Mouse (Mus musculus) kidney, postnatal 0 days (tissue): ENCODE data around the gene Pramel5. TPM values are rescaled to one million over a fixed set of nuclear protein-coding genes. Genes with fewer than 3 reads are reported as not detected.
"Not testable (repeated sequence)": the region's sequence is repeated elsewhere in the genome, so short reads cannot be mapped to it uniquely, and the experiment has no call there.

Experiments
- ATAC-seq: fragments of 200-750 bp; cut with Nextera tagmentation; replicated peaks from 2 replicates; pipeline ENCODE4 v1.8.0; 2017; ENCODE audit warnings: low read depth, moderate number of reproducible peaks, moderate TSS enrichment, moderate library complexity; ENCODE audit not compliant: low FRiP score
- DNase-seq: peaks from one replicate; pipeline ENCODE4 v3.0.0-alpha.2; 2016; ENCODE audit warnings: low spot score
- H3K27ac ChIP-seq: fragments of 300-500 bp; sonication (generic); 2 replicates; pipeline ENCODE4 v1.5.1; 2014; ENCODE audit warnings: mild to moderate bottlenecking
- H3K27me3 ChIP-seq: fragments of 300-500 bp; sonication (generic); 2 replicates; pipeline ENCODE4 v1.6.1; 2014; ENCODE audit warnings: low read length, mixed read lengths; ENCODE audit not compliant: insufficient read depth
- H3K36me3 ChIP-seq: fragments of 300-500 bp; sonication (generic); 2 replicates; pipeline ENCODE4 v1.6.1; 2014; ENCODE audit warnings: low read length, mixed read lengths; ENCODE audit not compliant: insufficient read depth
- H3K4me1 ChIP-seq: fragments of 300-500 bp; sonication (generic); replicated peaks from 2 replicates; pipeline ENCODE4 v1.6.1; 2014; ENCODE audit warnings: antibody characterized with exemption, low read length, mixed read lengths; ENCODE audit not compliant: insufficient read depth
- H3K4me2 ChIP-seq: fragments of 300-500 bp; sonication (generic); 2 replicates; pipeline ENCODE4 v1.6.1; 2014; ENCODE audit warnings: mild to moderate bottlenecking, low read length, moderate library complexity, mixed read lengths
- H3K4me3 ChIP-seq: fragments of 300-500 bp; sonication (generic); replicated peaks from 2 replicates; pipeline ENCODE4 v1.5.1; 2014; ENCODE audit warnings: low read depth, low read length
- H3K9ac ChIP-seq: fragments of 300-500 bp; sonication (generic); 2 replicates; pipeline ENCODE4 v1.6.1; 2014; ENCODE audit warnings: low read depth, low read length
- H3K9me3 ChIP-seq: fragments of 300-500 bp; sonication (generic); replicated peaks from 2 replicates; pipeline ENCODE4 v1.6.1; 2016; ENCODE audit warnings: low read length, inconsistent platforms, mixed read lengths
- CTCF ChIP-seq: IDR thresholded peaks from 2 replicates; pipeline ENCODE4 v1.5.1; 2016; ENCODE audit warnings: antibody characterized with exemption, low read depth, mild to moderate bottlenecking, moderate library complexity
- WGBS: fragments of 180-500 bp; shearing (Covaris S2); extraction: QIAGEN DNeasy Blood & Tissue Kit; methylation state at CpG from one replicate; pipeline ENCODE4 v1.1.7; 2014; 5-methylcytosine and 5-hydroxymethylcytosine counted together
- polyA plus RNA-seq: library from polyadenylated mRNA; unstranded; fragments of >200 nt; fragmentation: Nextera tagmentation; extraction: Ambion mirVana; gene quantifications from 2 replicates; pipeline ENCODE4 v1.2.1, GENCODE M21; 2015

The Pramel5 gene
- not detected in 2 replicates for polyA plus RNA-seq

DNA sequence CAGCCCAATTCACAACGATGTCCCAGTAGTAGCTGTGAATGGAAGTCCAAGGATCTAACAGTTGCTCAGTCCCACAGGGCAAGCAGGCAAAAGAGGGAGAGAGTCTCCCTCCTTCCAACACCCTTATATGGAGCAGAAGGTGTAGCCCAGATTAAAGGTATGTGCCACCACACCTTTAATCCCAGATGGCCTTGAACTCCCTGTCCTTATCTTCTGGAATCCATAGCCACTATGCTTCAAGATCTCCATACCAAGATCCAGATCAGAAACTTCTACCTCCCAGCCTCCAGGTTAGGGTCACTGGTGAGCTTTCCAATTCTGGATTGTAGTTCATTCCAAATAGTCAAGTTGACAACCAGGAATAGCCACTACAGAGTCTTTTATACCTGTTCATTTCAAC is at the start of gene Pramel5:
Pramel5 (minus strand) TSS at position 101 of the 400 bp plus-strand sequence.
- H3K4me3 ChIP-seq, H3K27me3 ChIP-seq, H3K9me3 ChIP-seq, H3K4me1 ChIP-seq, H3K4me2 ChIP-seq, ATAC-seq, H3K27ac ChIP-seq, H3K9ac ChIP-seq, H3K36me3 ChIP-seq, DNase-seq: not testable (repeated sequence)
- 74% methylated on average over 1 of the region's 1 CpGs for WGBS

DNA sequence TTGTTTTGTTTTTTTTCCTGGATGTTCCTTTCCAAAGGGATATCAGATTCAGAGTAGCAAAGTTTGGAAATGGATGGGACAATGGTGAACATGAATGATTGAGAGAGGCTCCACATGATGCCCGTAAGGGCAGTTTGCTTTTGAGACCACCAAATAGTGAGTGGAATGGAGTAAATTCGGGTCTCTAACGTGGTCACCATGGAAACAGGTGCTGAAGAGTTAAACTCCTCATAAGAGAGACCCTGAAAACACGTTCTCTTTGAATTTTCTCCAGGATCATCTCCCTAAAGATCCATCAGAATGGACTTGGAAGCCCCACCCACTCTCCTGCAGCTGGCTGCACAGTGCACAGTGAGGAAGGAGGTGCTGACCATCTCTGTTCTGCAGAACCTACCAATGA is 49.7 kb upstream of the Pramel5 start, which contains the start of gene Gm13128:
Gm13128 (plus strand) TSS at position 301 of the 400 bp plus-strand sequence.
- not testable (repeated sequence) for H3K9me3 ChIP-seq, H3K27me3 ChIP-seq, H3K27ac ChIP-seq, ATAC-seq, H3K4me1 ChIP-seq, H3K4me3 ChIP-seq, H3K36me3 ChIP-seq, H3K9ac ChIP-seq, DNase-seq, H3K4me2 ChIP-seq
- 63% methylated on average over 4 of the region's 4 CpGs for WGBS

DNA sequence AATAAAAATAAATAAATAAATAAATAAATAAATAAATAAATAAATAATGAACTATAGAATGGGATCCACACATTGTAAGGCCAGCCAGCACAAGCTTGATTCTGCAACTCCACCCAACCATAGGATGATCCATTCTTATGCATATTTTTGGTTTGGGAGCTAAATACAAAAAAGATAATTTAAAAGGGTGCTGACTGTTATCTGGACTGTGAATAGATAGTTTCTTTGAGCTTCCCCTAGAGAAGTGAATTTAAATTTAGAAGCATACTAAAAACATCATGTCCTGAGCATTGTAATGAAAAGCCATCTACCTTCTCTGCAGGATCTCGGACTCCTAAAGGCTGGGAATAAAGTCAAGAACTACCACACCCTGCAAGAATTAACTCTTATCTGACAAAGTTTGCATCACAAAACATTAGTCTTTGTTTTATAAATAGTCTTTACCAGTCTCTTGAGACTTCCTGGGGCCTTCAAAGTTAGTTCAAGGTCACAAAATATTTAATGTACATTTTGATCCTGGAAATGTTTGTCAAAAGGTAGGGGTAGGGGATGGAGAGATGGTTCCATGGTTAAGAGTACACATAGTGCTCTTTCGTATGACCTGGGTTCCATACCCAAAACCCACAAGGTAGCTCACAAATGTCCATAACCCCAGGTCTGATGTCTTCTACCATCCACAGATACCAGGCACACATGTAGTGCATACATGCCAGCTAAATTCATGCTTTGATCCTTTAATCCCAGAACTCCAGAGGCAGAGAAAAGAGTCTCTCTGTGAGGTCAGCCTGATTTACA is 32.6 kb upstream of the Pramel5 start:
- 68% methylated on average over 2 of the region's 2 CpGs for WGBS
- H3K4me3 ChIP-seq, DNase-seq, H3K27ac ChIP-seq, H3K36me3 ChIP-seq, H3K4me2 ChIP-seq, ATAC-seq, H3K27me3 ChIP-seq, H3K9ac ChIP-seq, H3K4me1 ChIP-seq, H3K9me3 ChIP-seq: not testable (repeated sequence)

DNA sequence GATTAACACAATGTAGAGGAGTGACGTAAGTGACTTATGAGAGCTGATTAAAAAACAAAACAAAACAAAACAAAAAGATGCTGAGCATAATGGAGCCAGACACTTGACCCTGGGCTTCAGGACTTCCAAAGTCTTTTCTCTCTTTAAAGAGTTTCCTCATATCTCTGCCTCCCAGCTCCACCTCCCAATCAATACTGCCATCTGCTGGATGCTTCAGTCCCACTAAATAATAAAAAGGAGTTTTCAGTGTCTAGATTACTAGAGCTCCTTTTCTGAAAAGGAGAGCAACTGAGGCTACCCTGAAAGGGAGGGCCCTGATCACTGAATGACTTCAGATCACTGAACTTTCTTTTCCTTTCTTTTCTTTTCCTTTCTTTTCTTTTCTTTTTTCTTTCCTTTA is 19.1 kb upstream of the Pramel5 start:
- ATAC-seq, H3K4me1 ChIP-seq, H3K9ac ChIP-seq, DNase-seq, H3K4me3 ChIP-seq, H3K36me3 ChIP-seq, H3K9me3 ChIP-seq, H3K27ac ChIP-seq, H3K27me3 ChIP-seq, H3K4me2 ChIP-seq: not testable (repeated sequence)
- WGBS: 48% methylated on average over 1 of the region's 1 CpGs
- peak; percentile 28; the same call in 1 of the 2 replicates for TF ChIP-seq CTCF

DNA sequence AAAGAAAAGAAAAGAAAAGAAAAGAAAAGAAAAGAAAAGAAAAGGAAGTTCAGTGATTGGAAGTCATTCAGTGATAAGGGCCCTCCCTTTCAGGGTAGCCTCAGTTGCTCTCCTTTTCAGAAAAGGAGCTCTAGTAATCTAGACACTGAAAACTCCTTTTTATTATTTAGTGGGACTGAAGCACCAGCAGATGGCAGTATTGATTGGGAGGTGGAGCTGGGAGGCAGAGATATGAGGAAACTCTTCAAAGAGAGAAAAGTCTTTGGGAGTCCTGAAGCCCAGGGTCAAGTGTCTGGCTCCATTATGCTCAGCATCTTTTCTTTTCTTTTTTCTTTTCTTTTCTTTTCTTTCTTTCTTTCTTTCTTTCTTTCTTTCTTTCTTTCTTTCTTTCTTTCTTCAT is 25.5 kb downstream of the Pramel5 start:
- H3K9me3 ChIP-seq, H3K36me3 ChIP-seq, H3K4me3 ChIP-seq, H3K4me1 ChIP-seq, H3K9ac ChIP-seq, H3K4me2 ChIP-seq, ATAC-seq, H3K27ac ChIP-seq, H3K27me3 ChIP-seq: not testable (repeated sequence)
- TF ChIP-seq CTCF: peak; percentile 32; the same call in 1 of the 2 replicates
- DNase-seq: peak; percentile 1

Other genes starting within 250 kb of the Pramel5 start
- not detected in 2 replicates for gene Pramel4, start 221.4 kb downstream of the Pramel5 start, polyA plus RNA-seq
- not detected in 2 replicates for gene Gm13102, start 174.0 kb downstream of the Pramel5 start, polyA plus RNA-seq
- not detected in 2 replicates for gene Oog3, start 117.8 kb downstream of the Pramel5 start, polyA plus RNA-seq
- not detected in 2 replicates for gene Oog2, start 89.8 kb downstream of the Pramel5 start, polyA plus RNA-seq
- not detected in 2 replicates for gene C87977, start 67.2 kb downstream of the Pramel5 start, polyA plus RNA-seq
- not detected in 2 replicates for gene Gm13128, start 49.8 kb upstream of the Pramel5 start, polyA plus RNA-seq
- not detected in 2 replicates for gene Gm13119, start 77.5 kb upstream of the Pramel5 start, polyA plus RNA-seq
- gene Pramef20, start 97.4 kb upstream of the Pramel5 start, polyA plus RNA-seq: not detected in 2 replicates
- 0.37 and 0.39 TPM in 2 replicates for gene Pramef12, start 128.0 kb upstream of the Pramel5 start, polyA plus RNA-seq
- not detected in 2 replicates for gene 1700012P22Rik, start 158.3 kb upstream of the Pramel5 start, polyA plus RNA-seq
- not detected in 2 replicates for gene Gm9944, start 172.8 kb upstream of the Pramel5 start, polyA plus RNA-seq
- gene Aadacl3, start 183.3 kb upstream of the Pramel5 start, polyA plus RNA-seq: not detected in 2 replicates
- gene 9430007A20Rik, start 239.3 kb upstream of the Pramel5 start, polyA plus RNA-seq: not detected in 2 replicates